Mouse (Mus musculus) regulatory T cell (primary cell): ENCODE results near the gene Plod3.

Experiments
- in situ Hi-C: fragments of 300-600 bp; cut with MboI, MseI; formaldehyde crosslinking; loops from one replicate; pipeline ENCODE4 v1.15.1; 2025; ENCODE audit warnings: high pct_unique_total_duplicates

Gene Plod3

DNA sequence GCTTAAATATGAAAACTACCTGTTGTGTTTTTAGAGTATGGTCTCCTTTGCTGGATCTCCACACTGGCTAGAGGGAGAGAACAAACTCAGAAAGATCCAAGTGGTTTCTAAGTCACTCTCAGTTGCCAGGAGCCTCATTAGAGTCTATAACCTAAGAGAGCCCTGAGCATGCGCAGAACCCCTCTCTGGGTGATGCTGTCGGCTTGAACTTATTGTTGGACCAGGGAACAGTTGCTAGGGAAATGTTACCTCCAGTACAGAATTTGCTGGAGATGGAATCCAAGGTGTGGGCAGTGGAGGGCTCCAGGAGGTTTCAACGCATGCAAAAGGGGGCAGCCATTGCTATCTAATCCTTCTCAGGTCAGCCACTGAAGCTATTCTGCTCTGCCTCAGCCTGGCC lies 37.5 kb downstream of the Plod3 start:
- in situ Hi-C loops = no loop called here

DNA sequence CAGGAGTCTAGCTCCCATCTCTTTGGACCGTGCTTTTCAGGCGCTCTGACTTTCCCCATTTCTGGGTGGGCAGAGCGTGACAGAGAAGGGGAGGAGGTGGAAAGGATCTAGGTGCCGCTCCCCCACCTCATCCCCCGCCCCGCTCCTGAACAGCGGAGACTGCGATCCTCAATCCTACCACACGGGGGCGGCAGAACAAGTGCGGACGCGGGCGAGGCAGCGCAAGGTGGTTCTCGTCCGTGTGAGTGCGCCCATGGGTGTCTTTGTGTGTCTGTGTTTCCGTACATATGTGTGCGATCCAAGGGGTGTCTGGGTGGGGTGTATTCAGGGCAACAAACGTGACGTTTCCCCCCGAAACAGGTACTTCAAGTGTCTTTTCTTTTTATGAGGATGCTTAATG lies 38.3 kb downstream of the Plod3 start:
- in situ Hi-C loops = no loop called here

DNA sequence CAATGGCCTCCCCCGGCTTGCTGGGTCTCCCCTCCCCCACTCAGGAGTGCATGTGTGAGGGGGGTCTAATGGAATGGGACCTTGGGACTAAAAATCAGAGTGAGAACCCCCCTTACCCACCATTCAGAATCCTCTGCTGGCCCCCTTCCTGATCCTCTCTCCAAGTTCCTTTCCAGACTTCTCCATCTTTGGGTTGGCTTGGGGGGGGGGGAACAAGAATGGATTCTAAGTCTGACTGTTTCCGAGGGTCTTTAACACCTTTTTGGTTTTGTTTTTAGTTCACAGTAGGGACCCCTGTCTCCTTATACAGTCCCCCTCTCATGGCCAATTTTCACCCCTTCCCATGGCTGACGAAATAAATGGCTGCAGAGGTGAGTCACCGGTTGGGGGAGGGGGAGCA lies 39.3 kb downstream of the Plod3 start, which contains the start of gene Vgf:
Gene Vgf, plus strand, starts transcription at position 301 of the 400 bp plus-strand sequence.
- in situ Hi-C loops = no loop called here

DNA sequence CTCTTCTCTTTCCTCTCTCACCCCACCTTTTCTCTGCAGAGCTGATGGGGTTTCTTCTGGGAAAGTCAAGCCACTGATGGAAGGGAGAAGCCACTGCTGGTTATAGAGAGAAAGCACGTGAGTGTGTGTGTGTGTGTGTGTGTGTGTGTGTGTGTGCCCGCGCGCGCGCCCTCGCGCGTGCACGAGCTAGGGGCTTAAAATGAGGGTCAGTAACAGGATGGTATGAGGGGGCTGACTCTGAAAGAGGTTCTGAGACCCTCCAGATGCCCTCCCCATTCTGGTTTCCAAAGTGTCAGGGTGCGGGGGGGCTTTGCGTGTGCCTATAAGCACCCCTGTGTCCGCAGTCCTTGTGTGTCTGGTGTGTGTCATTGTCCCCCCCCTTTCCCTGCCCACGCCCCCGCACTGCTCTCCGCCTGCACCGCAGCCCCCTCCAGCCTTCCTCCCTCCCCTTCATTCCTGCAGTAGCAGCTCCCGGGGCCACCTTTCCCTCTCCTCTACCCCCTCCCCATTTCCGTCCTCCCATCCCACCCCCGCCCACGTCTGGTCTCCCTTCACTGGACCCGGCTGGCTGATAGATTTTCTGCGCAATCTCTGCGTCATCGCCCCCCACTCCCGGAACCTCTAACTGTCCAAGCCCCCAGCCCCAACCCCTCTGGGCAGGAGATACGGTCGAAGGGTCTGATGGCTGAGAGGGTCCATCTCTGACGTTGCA lies 41.9 kb downstream of the Plod3 start:
- in situ Hi-C loops = no loop called here

DNA sequence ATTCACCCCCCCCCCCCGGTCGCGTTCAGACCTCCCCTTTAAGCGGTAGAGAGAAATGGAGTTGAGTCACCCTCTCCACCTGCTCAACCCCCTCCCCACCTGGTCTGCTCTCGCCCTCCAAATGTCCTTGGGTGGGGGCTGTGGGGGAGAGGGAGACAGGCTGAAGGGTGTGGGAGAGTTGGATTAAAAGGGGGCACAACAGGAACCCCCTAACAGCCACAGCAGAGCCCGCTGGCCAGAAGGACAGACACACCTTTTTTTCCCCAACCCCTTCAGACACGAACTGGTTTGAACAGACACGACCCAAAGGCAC lies 42.4 kb downstream of the Plod3 start:
- in situ Hi-C loops = no loop called here

DNA sequence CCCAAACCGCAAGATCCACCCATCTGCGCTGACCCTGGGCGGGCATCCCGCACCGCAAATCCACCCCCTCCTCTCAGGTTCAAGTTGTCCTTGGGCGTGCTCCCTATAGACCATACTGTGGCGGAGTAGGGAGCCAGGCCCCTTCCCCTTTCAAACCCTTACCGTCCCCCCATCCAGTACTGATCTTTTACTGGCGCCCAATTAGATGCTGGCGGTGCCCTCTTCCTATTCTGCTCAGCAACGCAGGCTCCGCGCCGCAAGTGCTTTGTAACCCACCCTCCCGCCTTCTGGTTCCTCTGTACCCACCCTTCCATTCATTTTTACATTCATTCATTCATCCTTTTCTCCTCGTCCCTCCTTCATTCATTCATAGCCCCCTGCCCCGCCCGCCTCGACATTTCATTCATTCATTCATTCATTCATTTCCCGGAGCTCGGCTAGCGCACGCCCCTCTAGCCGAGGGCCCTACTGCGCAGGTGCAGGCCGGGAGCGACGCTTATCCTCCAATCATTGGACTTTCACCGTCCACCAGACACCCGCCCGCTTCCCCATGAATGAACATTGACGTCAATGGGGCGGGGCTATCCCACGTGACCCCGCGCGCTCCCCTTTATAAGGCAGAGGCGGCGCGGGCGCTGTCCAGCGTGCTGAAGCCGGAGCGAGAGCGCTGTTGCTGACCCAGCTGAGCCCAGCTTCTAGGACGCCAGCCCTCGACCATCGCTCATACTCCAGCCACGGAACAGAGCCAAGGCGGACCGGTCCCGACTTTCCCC lies 43.0 kb downstream of the Plod3 start:
- in situ Hi-C loops = loop anchor here (5.0 kb wide), 1 partner anchor 72 kb away; no protein-coding TSS in a partner anchor

DNA sequence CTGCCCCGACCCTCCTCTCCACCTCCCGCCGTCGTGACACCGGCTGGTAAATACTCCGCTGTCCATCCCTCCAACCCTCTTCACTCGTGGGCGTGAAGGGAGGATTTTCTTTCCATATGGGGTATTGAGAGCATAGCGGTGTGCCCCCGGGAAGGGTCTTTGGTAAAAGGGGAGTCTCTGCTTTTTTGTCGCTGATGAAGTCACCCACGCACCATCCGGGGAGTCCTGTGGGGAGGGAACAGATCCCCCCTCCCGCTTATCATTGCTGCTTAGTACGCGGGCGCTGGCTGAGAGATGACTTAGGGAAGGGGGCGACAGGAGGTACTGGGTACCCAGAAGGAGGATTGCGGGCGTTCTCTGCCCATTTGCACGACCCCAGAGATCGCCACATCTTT lies 43.6 kb downstream of the Plod3 start:
- in situ Hi-C loops = loop anchor here (5.0 kb wide), 1 partner anchor 72 kb away; no protein-coding TSS in a partner anchor

DNA sequence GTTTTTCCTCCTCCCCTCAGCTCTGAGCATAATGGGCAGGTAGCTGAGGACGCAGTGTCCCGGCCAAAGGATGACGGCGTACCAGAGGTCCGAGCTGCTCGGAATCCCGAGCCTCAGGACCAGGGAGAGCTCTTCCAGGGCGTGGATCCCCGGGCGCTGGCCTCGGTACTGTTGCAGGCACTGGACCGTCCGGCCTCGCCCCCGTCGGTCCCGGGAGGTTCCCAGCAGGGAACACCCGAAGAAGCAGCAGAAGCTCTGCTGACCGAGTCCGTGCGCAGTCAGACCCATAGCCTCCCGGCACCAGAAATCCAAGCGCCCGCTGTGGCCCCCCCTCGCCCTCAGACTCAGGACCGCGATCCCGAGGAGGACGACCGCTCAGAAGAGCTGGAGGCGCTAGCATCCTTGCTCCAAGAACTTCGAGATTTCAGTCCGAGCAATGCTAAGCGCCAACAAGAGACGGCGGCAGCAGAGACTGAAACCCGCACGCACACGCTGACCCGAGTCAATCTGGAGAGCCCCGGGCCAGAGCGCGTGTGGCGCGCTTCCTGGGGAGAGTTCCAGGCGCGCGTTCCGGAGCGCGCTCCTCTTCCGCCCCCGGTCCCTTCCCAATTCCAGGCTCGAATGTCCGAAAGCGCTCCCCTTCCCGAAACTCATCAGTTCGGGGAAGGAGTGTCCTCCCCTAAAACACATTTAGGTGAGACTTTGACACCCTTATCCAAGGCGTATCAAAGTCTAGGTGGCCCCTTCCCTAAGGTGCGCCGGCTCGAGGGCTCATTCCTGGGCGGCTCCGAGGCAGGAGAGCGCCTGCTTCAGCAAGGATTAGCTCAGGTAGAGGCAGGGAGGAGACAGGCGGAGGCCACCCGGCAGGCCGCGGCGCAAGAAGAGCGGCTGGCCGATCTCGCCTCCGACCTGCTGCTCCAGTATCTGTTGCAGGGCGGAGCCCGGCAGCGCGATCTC lies 44.5 kb downstream of the Plod3 start:
- in situ Hi-C loops = loop anchor here (5.0 kb wide), 1 partner anchor 71 kb away; no protein-coding TSS in a partner anchor

DNA sequence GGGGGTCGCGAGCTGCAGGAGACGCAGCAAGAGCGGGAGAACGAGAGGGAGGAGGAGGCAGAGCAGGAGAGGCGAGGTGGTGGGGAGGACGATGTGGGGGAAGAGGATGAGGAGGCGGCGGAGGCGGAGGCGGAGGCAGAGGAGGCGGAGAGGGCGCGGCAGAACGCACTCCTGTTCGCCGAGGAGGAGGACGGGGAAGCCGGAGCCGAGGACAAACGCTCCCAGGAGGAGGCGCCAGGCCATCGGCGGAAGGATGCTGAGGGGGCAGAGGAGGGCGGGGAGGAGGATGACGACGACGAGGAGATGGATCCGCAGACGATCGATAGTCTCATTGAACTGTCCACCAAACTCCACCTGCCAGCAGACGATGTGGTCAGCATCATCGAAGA lies 45.2 kb downstream of the Plod3 start:
- in situ Hi-C loops = loop anchor here (5.0 kb wide), 1 partner anchor 70 kb away; no protein-coding TSS in a partner anchor

DNA sequence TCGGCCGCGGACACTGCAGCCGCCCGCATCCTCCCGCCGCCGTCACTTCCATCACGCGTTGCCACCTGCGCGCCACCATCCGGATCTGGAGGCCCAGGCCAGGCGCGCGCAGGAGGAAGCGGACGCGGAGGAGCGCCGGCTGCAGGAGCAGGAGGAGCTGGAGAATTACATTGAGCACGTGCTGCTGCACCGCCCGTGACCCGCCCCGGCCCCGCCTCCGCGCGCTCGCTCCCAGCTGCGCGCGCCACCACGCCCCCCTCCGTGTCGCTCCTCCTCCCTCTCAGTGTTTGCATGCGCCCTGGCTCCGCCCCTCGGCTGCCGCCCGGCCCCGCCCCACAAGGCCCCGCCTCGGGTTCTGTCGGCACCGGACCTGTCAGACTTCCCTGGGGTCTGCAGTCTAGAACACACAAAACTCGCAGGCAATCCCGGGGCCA lies 45.8 kb downstream of the Plod3 start:
- in situ Hi-C loops = loop anchor here (5.0 kb wide), 1 partner anchor 70 kb away; no protein-coding TSS in a partner anchor

DNA sequence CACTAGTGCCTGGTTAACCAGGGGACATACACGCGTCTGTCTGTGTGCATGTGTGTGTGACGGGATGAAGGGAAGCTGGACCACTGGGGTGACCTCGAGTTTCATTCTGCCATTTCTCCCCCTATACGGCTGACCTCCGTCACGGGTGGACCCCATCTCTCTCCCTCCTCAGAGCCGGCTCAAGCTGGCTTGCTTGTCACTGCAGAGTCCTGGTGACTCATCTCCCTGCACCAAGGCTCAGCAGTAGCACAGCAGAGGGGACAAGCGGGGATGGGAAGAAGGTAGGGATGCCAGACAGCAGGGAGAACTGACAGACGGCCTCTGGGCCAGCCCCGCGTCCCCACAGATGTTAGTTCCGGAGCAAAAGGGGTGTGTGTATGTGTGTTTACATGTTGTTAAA lies 49.4 kb downstream of the Plod3 start:
- in situ Hi-C loops = no loop called here

DNA sequence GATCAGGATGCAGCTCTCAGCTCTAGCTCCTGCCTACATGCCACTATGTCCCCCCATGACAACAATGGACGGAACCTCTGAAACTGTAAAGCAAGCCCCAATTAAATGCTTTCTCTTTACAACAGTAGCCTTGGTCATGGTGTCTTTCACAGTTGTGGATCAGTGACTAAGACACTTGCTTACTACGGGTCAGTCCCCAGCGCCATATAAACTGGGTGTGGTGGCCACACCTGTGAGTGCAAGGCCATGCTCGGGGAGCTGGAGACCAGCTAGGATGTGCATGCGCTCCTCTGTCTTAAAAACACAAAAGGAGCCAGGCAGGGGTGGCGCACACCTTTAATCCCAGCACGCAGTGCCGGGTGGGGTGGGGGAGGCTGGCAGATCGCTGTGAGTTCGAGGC lies 52.6 kb downstream of the Plod3 start:
- in situ Hi-C loops = no loop called here

DNA sequence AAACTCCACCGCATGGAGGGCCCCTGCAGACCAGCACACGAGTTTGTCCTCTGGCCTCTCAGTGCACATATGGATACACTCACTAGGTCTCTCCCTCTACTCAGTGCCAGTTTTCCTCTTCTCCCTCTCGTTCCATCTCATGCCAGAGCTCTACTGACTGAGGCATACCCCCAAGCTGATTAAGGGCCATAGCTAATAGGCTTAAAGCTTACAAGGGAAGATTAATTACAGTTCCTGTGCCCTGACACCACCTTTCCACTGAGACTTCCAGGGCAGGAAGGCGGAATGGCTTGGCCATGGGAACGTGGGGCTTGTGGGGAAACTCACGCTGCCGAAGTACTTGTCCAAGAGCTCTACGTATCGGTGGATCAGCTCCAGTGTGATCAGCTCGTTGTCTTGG lies 54.6 kb downstream of the Plod3 start:
- in situ Hi-C loops = loop anchor here (10.0 kb wide), 1 partner anchor 263 kb away; the partner anchor contains the start of gene Srrt

DNA sequence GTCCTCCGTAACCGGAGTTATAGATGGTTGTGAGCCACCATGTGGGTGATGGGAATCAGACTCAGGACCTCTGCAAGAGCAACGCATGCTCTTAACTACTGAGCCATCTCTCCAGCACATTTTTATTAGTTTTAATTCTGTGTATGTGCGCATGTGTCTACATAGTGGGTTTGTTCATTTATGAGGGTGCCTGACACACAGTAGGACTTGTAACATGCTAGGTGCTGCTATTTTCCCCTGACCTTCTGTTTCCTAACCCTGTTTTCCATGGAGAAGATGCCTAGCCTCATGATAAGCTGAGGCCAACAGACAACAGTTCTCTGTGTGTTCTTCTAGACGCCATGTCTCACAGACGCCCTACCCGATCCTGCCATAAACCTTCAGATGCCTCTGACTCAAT lies 57.2 kb downstream of the Plod3 start:
- in situ Hi-C loops = loop anchor here (10.0 kb wide), 1 partner anchor 261 kb away; the partner anchor contains the start of gene Srrt

DNA sequence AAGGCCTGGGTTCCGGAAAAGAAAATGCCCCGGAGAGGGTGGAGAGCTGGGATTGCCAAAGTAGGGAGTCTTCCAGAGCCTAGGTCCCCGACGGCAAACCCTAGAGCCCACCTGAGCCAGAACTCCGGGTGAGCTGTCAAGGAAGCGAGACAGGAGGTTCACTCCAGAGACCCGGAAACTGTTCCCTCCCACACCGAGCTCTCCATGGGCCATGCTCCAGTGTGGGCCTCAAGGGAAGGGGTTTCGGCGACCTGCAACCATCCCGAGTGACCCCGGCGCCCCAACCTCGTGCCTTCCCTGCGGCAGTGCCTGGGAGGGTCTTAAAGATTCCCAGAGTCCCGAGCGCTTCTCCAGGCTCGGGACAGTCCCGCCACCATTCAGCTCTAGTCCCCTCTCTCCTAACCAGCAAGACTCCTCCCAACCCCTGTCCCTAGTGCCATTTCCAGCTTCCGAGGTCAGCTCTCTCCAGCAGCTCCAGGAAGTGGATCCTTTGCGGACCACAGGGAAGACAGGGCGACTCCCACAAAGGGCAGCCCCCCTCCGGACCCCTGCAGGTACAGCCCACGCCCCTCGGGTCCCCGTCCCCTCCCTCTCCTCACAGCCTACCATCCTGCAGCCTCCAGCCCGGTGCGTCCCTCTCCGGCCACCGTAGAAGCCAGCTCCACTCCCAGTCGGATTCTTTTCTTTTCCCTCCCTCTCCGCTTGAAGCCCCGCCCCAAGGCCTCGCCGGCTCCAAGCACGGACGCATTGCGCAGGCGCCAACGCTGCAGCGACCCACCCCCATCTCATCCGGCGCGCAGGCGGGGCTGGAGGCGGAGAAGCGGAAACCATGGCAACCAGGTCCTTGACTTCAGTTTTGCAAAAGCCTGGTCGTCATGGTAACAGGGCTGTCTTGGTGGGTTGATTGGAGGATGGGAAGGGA lies 58.8 kb downstream of the Plod3 start, which contains the start of gene Ap1s1:
Gene Ap1s1, minus strand, starts transcription at position 734 of the 922 bp plus-strand sequence.
- in situ Hi-C loops = loop anchor here (10.0 kb wide), 1 partner anchor 259 kb away; the partner anchor contains the start of gene Srrt
